Mouse (Mus musculus) intestine, postnatal 0 days (tissue): ENCODE measurements around the gene Ube2d3. TPM values are rescaled to one million over a fixed set of nuclear protein-coding genes. Genes with fewer than 3 reads are reported as not detected.
A peak's percentile ranks its signal among the peaks of the same experiment; 100 is the strongest.

Experiments used
- ATAC-seq: fragments of 200-750 bp; cut with Nextera tagmentation; 2 replicates; pipeline ENCODE4 v1.8.0; 2017; ENCODE audit warnings: mild to moderate bottlenecking, moderate TSS enrichment, moderate library complexity
- H3K27ac ChIP-seq: fragments of 300-500 bp; sonication (generic); 2 replicates; pipeline ENCODE4 v1.5.1; 2014; ENCODE audit warnings: mild to moderate bottlenecking, low read depth, low read length, moderate library complexity
- H3K27me3 ChIP-seq: fragments of 300-500 bp; sonication (generic); replicated peaks from 2 replicates; pipeline ENCODE4 v1.6.1; 2014; ENCODE audit warnings: low read length, mixed read lengths; ENCODE audit not compliant: control insufficient read depth, insufficient read depth
- H3K36me3 ChIP-seq: fragments of 300-500 bp; sonication (generic); 2 replicates; pipeline ENCODE4 v1.6.1; 2014; ENCODE audit warnings: mild to moderate bottlenecking, moderate library complexity; ENCODE audit not compliant: control insufficient read depth, insufficient read depth
- H3K4me1 ChIP-seq: fragments of 300-500 bp; sonication (generic); replicated peaks from 2 replicates; pipeline ENCODE4 v1.6.1; 2014; ENCODE audit warnings: antibody characterized with exemption, low read length, mixed read lengths; ENCODE audit not compliant: control insufficient read depth, insufficient read depth
- H3K4me2 ChIP-seq: fragments of 300-500 bp; sonication (generic); replicated peaks from 2 replicates; pipeline ENCODE4 v1.6.1; 2014; ENCODE audit warnings: low read depth, mild to moderate bottlenecking, moderate library complexity
- H3K4me3 ChIP-seq: fragments of 300-500 bp; sonication (generic); 2 replicates; pipeline ENCODE4 v1.5.1; 2014; ENCODE audit warnings: low read depth, low read length
- H3K9ac ChIP-seq: fragments of 300-500 bp; sonication (generic); 2 replicates; pipeline ENCODE4 v1.6.1; 2014; ENCODE audit warnings: mild to moderate bottlenecking, low read depth, low read length
- H3K9me3 ChIP-seq: fragments of 300-500 bp; sonication (generic); 2 replicates; pipeline ENCODE4 v1.6.1; 2016; ENCODE audit warnings: mixed run types; ENCODE audit not compliant: control insufficient read depth
- CTCF ChIP-seq: sonication (generic); IDR thresholded peaks from 2 replicates; pipeline ENCODE4 v1.5.1; 2016; ENCODE audit warnings: low read depth, mild to moderate bottlenecking, control low read depth, antibody characterized with exemption, moderate library complexity
- WGBS: fragments of 180-500 bp; shearing (Covaris S2); extraction: QIAGEN DNeasy Blood & Tissue Kit; methylation state at CpG from one replicate; pipeline ENCODE4 v1.1.7; 2014; 5-methylcytosine and 5-hydroxymethylcytosine counted together
- polyA plus RNA-seq: library from polyadenylated mRNA; unstranded; fragments of >200 nt; fragmentation: Nextera tagmentation; extraction: Ambion mirVana; gene quantifications from 2 replicates; pipeline ENCODE4 v1.2.1, GENCODE M21; 2015

Gene Ube2d3
- 383 and 404 TPM in 2 replicates for polyA plus RNA-seq

DNA sequence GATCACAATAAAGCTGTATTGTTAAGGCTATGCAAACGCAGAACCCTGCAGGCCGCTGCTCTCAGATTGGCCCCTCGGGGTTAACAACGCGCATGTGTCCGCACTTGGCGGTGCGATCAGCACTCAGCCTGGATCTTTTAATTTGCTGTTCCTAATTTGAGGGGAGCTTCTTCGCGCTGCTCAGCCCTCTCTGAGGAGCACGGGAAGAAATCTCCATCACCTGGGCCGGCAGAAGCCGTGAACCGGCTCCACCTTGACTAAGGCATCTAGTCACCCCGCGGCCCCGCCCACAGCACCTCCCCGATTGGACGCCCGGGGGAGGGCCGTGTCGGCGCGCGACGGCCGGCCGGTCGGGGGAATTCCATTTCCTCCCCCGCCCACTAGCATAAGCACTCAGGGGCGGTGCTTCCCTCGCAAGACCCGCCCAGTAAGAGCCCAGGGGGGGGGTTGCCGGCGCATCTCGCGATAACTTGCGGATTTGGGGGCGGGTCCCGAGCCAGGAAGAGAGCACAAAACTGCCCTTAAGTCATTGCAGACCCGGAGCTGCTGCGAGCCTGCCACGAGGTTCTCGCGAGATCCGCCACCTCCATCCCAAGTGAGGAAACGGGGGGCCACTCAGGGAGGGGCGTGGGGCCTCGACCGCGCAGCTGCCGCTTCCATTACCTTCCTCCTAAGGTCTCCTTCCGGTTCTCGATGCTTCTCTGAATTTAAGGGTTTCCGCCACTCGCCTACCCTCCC lies at the start of gene Ube2d3:
Gene Ube2d3, plus strand, starts transcription at position 392 of the 738 bp plus-strand sequence.
- WGBS = under 1% methylated on average over 55 of the region's 56 CpGs

DNA sequence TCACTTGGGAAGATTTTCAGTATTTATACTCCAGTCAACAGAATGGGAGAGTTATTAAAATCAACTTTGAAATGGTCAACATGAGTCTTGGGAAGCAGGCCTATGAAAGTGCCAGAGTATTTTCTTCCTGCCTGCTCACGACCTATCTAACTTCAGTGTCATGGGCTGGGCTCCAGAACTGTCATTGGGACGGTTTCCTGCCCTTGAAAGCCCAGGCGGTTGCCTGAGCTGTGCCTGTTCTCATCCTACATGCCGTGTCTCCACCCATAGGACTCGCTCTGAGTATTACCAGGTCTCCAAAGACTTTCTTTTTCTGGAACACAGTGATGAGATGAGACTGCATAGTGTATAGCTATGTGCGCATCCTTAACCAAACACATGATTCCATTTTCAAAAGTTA lies 44.8 kb upstream of the Ube2d3 start:
- Histone ChIP-seq H3K9me3 (no peaks in the 10 kb centered on the region), H3K27me3 (no peaks in the 10 kb centered on the region), H3K4me3 (no peak overlapping the region), H3K9ac (no peak overlapping the region), H3K36me3 (no peaks in the 10 kb centered on the region), H3K4me2 (no peak overlapping the region), H3K4me1 (no peaks in the 10 kb centered on the region), H3K27ac (no peak overlapping the region)
- ATAC-seq = no peak
- TF ChIP-seq CTCF = no peak
- 60% methylated on average over 6 of the region's 6 CpGs for WGBS

More for the DNA sequence above, at the start of gene Ube2d3:
- Histone ChIP-seq H3K36me3 (no peaks in the 10 kb centered on the region), H3K9me3 (no peaks in the 10 kb centered on the region), H3K27me3 (no peaks in the 10 kb centered on the region), H3K9ac (peak within 1 kb of the TSS; percentile 96), H3K4me2 (peak within 1 kb of the TSS; percentile 66), H3K4me3 (peak within 1 kb of the TSS; percentile 67), H3K4me1 (no peaks in the 10 kb centered on the region), H3K27ac (peak within 1 kb of the TSS; percentile 100)
- no peak for TF ChIP-seq CTCF
- ATAC-seq = peak; percentile 91

DNA sequence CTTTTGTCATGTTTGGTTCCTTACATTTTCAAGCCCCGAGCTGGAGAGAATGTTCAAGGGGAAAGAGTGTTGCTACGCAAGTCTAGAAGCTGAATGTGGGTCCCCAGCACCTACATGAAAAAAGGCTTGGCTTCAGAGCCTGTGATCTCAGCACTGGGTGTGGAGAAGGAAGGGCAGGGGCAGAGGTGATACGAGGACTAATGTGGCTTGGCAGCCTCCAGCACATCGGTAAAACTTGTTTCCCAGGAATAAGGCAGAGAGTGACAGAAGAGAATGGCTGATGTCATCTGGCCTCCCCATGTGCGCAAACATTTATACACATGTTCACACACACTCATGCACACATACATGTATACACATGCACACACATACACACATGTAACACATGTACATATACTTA lies 42.9 kb upstream of the Ube2d3 start:
- no peaks in the 10 kb centered on the region for H3K4me1 ChIP-seq
- H3K27me3 ChIP-seq = no peaks in the 10 kb centered on the region
- H3K36me3 ChIP-seq = no peaks in the 10 kb centered on the region
- ATAC-seq = peak; percentile 68; the same call in 1 of the 2 replicates
- no peak overlapping the region for H3K4me2 ChIP-seq
- H3K9ac ChIP-seq = no peak overlapping the region
- WGBS = 37% methylated on average over 5 of the region's 5 CpGs
- no peak for TF ChIP-seq CTCF
- H3K27ac ChIP-seq = no peak overlapping the region
- H3K9me3 ChIP-seq = no peaks in the 10 kb centered on the region
- H3K4me3 ChIP-seq = no peak overlapping the region

GRCm38 (mm10) chr3:135396081-135396480 lies 41.9 kb upstream of the Ube2d3 start:
- TF ChIP-seq CTCF = no peak
- 25% methylated on average over 6 of the region's 6 CpGs for WGBS
- peak; percentile 72 for ATAC-seq
- Histone ChIP-seq H3K9ac (no peak overlapping the region), H3K4me3 (no peak overlapping the region), H3K27ac (no peak overlapping the region), H3K36me3 (no peaks in the 10 kb centered on the region), H3K4me2 (no peak overlapping the region), H3K9me3 (no peaks in the 10 kb centered on the region), H3K4me1 (no peaks in the 10 kb centered on the region), H3K27me3 (no peaks in the 10 kb centered on the region)

- TF ChIP-seq CTCF = no peak
- H3K4me1 ChIP-seq = no peaks in the 10 kb centered on the region
- ATAC-seq = no peak
- H3K9me3 ChIP-seq = no peaks in the 10 kb centered on the region
- no peak overlapping the region for H3K4me3 ChIP-seq
- H3K27me3 ChIP-seq = no peaks in the 10 kb centered on the region
- no peak overlapping the region for H3K4me2 ChIP-seq
- no peak overlapping the region for H3K9ac ChIP-seq
- H3K27ac ChIP-seq = no peak overlapping the region
- no peaks in the 10 kb centered on the region for H3K36me3 ChIP-seq
These were observed 40.8 kb upstream of the Ube2d3 start for GRCm38 (mm10) chr3:135397112-135397511.

- H3K9me3 ChIP-seq = no peaks in the 10 kb centered on the region
- no peak overlapping the region for H3K4me2 ChIP-seq
- WGBS = 3% methylated on average over 10 of the region's 10 CpGs
- H3K9ac ChIP-seq = no peak overlapping the region
- no peak overlapping the region for H3K4me3 ChIP-seq
- H3K27ac ChIP-seq = no peak overlapping the region
- no peaks in the 10 kb centered on the region for H3K27me3 ChIP-seq
- H3K36me3 ChIP-seq = peaks cover 13% of the 10 kb centered on the region; the same call in 1 of the 2 replicates
- ATAC-seq = peak; percentile 82
- H3K4me1 ChIP-seq = no peaks in the 10 kb centered on the region
- TF ChIP-seq CTCF = peak; percentile 98
These were observed 35.7 kb upstream of the Ube2d3 start for GRCm38 (mm10) chr3:135402201-135402658.
